Mouse (Mus musculus): ENCODE data around the gene Rptor.

Gene Rptor

GRCm38 (mm10) chr11:119603527-119603905 is 811 bp downstream of the Rptor start:
- DNase-seq (ENCODE audit: low read depth): no peak

- DNase-seq (ENCODE audit: low read depth): no peak
Observed at GRCm38 (mm10) chr11:119607464-119607863, 4.8 kb downstream of the Rptor start.

- DNase-seq (ENCODE audit: low read depth): no peak
Observed at GRCm38 (mm10) chr11:119611496-119611895, 8.8 kb downstream of the Rptor start.

- DNase-seq (ENCODE audit: low read depth): no peak
Observed at GRCm38 (mm10) chr11:119612179-119612578, 9.5 kb downstream of the Rptor start.

GRCm38 (mm10) chr11:119615087-119615486 is 12.4 kb downstream of the Rptor start:
- DNase-seq (ENCODE audit: low read depth): no peak

- no peak for DNase-seq (ENCODE audit: low read depth)
Observed at GRCm38 (mm10) chr11:119618763-119619162, 16.1 kb downstream of the Rptor start.

GRCm38 (mm10) chr11:119621266-119621665 is 18.6 kb downstream of the Rptor start:
- no peak for DNase-seq (ENCODE audit: low read depth)

GRCm38 (mm10) chr11:119623800-119624199 is 21.1 kb downstream of the Rptor start:
- DNase-seq (ENCODE audit: low read depth): no peak

GRCm38 (mm10) chr11:119624401-119624800 is 21.7 kb downstream of the Rptor start:
- DNase-seq (ENCODE audit: low read depth): no peak

- DNase-seq (ENCODE audit: low read depth): no peak
Observed at GRCm38 (mm10) chr11:119624955-119625354, 22.2 kb downstream of the Rptor start.

GRCm38 (mm10) chr11:119625476-119625875 is 22.8 kb downstream of the Rptor start:
- DNase-seq (ENCODE audit: low read depth): no peak

GRCm38 (mm10) chr11:119625943-119626342 is 23.2 kb downstream of the Rptor start:
- no peak for DNase-seq (ENCODE audit: low read depth)

- no peak for DNase-seq (ENCODE audit: low read depth)
Observed at GRCm38 (mm10) chr11:119627243-119627642, 24.5 kb downstream of the Rptor start.

- DNase-seq (ENCODE audit: low read depth): no peak
Observed at GRCm38 (mm10) chr11:119629072-119629471, 26.4 kb downstream of the Rptor start.

- no peak for DNase-seq (ENCODE audit: low read depth)
Observed at GRCm38 (mm10) chr11:119630329-119630728, 27.6 kb downstream of the Rptor start.

GRCm38 (mm10) chr11:119631222-119631870 is 28.6 kb downstream of the Rptor start:
- DNase-seq (ENCODE audit: low read depth): no peak

- no peak for DNase-seq (ENCODE audit: low read depth)
Observed at GRCm38 (mm10) chr11:119636371-119636883, 33.7 kb downstream of the Rptor start.

GRCm38 (mm10) chr11:119637519-119637918 is 34.8 kb downstream of the Rptor start:
- DNase-seq (ENCODE audit: low read depth): no peak

- no peak for DNase-seq (ENCODE audit: low read depth)
Observed at GRCm38 (mm10) chr11:119640491-119640890, 37.8 kb downstream of the Rptor start.

GRCm38 (mm10) chr11:119641831-119642381 is 39.2 kb downstream of the Rptor start:
- DNase-seq (ENCODE audit: low read depth): no peak

GRCm38 (mm10) chr11:119643347-119643746 is 40.6 kb downstream of the Rptor start:
- no peak for DNase-seq (ENCODE audit: low read depth)

- no peak for DNase-seq (ENCODE audit: low read depth)
Observed at GRCm38 (mm10) chr11:119644140-119644539, 41.4 kb downstream of the Rptor start.

GRCm38 (mm10) chr11:119644612-119645379 is 42.1 kb downstream of the Rptor start:
- no peak for DNase-seq (ENCODE audit: low read depth)

All from fibroblast of lung, adult 2 months (primary cell).